Mouse (Mus musculus): ENCODE data around the gene Itga9.

GRCm38 (mm10) chr9:118728987-118729386 lies 122.5 kb downstream of the Itga9 start:
- TF ChIP-seq CEBPB (IDR thresholded peaks at IDR 0.05; ENCODE audit: insufficient read depth, poor library complexity, severe bottlenecking) = no peak
- no peak for TF ChIP-seq POLR2A (IDR thresholded peaks at IDR 0.05; ENCODE audit: insufficient read length, low read depth)
- no peak for TF ChIP-seq MAX (IDR thresholded peaks at IDR 0.05; ENCODE audit: low read depth)
- TF ChIP-seq USF1 (IDR thresholded peaks at IDR 0.05; ENCODE audit: low read depth) = no peak
- no peak for TF ChIP-seq POLR2AphosphoS2 (IDR thresholded peaks at IDR 0.05; ENCODE audit: insufficient read length, low read depth)

Data from myocyte (in vitro differentiated cells).